8 mouse cellular contexts compared by ENCODE assay signal in genomic region chr9:78587914-78588313, GRCm38 (mm10). TPM values are rescaled to one million over a fixed set of nuclear protein-coding genes. Genes with fewer than 3 reads are reported as not detected.
DNase-seq lines count a peak whose midpoint lies in the region; ATAC-seq lines count a peak whose summit lies in the region.

TSS of gene Slc17a5 (minus strand) at chr9:78588041.

- peak within 1 kb of the TSS; percentile 84 for H3K4me3 ChIP-seq in hindbrain, embryonic 16.5 days (ENCODE audit: low read length)
- peak within 1 kb of the TSS; percentile 62 for H3K4me3 ChIP-seq in macrophage (ENCODE audit: inconsistent target)

- no peaks in the 10 kb centered on the region for H3K27me3 ChIP-seq in hindbrain, embryonic 16.5 days (replicated peaks; ENCODE audit: control insufficient read depth, insufficient read depth, low read length)

- under 1% methylated on average over 27 of the region's 27 CpGs for WGBS in hindbrain, embryonic 16.5 days
- WGBS in macrophage (ENCODE audit: missing documents) = under 1% methylated on average over 27 of the region's 27 CpGs

- peak; percentile 92 for DNase-seq in WW6 (ENCODE audit: low read depth, low spot score)
- DNase-seq in cerebellum, postnatal 4 days (ENCODE audit: low spot score in 2 of 2) = peak; percentile 79 to 91
- DNase-seq in gastrocnemius, adult 18-20 months (ENCODE audit: low spot score) = peak; percentile 92
- peak; percentile 89 to 91 for DNase-seq in left cerebral cortex, adult 18-20 months (ENCODE audit: low spot score in 2 of 2)
- peak; percentile 93 for DNase-seq in right cerebral cortex, adult 18-20 months
- DNase-seq in urinary bladder, postnatal 10 days (ENCODE audit: low spot score) = peak; percentile 59

- no peaks in the 10 kb centered on the region for H3K9me3 ChIP-seq in hindbrain, embryonic 16.5 days (ENCODE audit: control insufficient read depth, low read length)

- H3K9ac ChIP-seq in hindbrain, embryonic 16.5 days (ENCODE audit: low read depth, low read length) = peak within 1 kb of the TSS; percentile 84

- peak within 1 kb of the TSS; percentile 75 for H3K4me2 ChIP-seq in hindbrain, embryonic 16.5 days (ENCODE audit: low read length)

- H3K79me2 ChIP-seq in macrophage (ENCODE audit: inconsistent target) = peaks cover 47% of the 10 kb centered on the region

- ATAC-seq in hindbrain, embryonic 16.5 days = peak; percentile 99

- no peaks in the 10 kb centered on the region for H3K36me3 ChIP-seq in hindbrain, embryonic 16.5 days (ENCODE audit: control insufficient read depth, insufficient read depth, low read length)
- H3K36me3 ChIP-seq in macrophage (ENCODE audit: inconsistent target) = peaks cover 25% of the 10 kb centered on the region; the same call in 1 of the 2 replicates

- peak within 1 kb of the TSS; percentile 86 for H3K27ac ChIP-seq in hindbrain, embryonic 16.5 days (ENCODE audit: low read depth, low read length)
- H3K27ac ChIP-seq in macrophage = peak within 1 kb of the TSS; percentile 96

- peaks cover 5% of the 10 kb centered on the region for H3K4me1 ChIP-seq in hindbrain, embryonic 16.5 days (ENCODE audit: control insufficient read depth, insufficient read depth, low read depth, low read length)

RNA-seq across cellular contexts. Expression of gene Slc17a5, which starts in this region (rescaled TPM):
- 1 to 10 TPM; 2.8 to 3.2 TPM for total RNA-seq in gastrocnemius, adult 18-20 months (2021)
- polyA plus RNA-seq in hindbrain, embryonic 16.5 days (2015; fragmentation: Nextera tagmentation; extraction: Ambion mirVana) = 15.6 and 15.8 TPM in 2 replicates
- 10 to 100 TPM; 17.8 to 19.8 TPM for total RNA-seq in left cerebral cortex, adult 18-20 months (2021)
- 100 to 1,000 TPM in 1 of 26 experiments, 10 to 100 TPM in 25; 16.8 to 108 (median 48.4) TPM for total RNA-seq in macrophage (2018; cell fraction: chromatin; rRNA removed)
- total RNA-seq in macrophage (2018; cell fraction: cytosol; rRNA removed) = 10 to 100 TPM; 15.0 to 68.2 (median 32.7) TPM
- 100 to 1,000 TPM in 2 of 26 experiments, 10 to 100 TPM in 24; 22.2 to 122 (median 53.8) TPM for total RNA-seq in macrophage (2018; cell fraction: nucleus; rRNA removed)
- 35.7 to 56.6 TPM (median 55.8 TPM) in 3 replicates for polyA plus RNA-seq in macrophage (2018)

Comparison
In these comparisons a context has a peak if more than half of its experiments do, and no peak if none do; other contexts are left out.
1. Peak in every context shown above with its lines: DNase-seq, ATAC-seq, H3K4me3 ChIP-seq and H3K27ac ChIP-seq.
2. RNA of gene Slc17a5 (total RNA-seq): 17.8 to 19.8 TPM in left cerebral cortex, adult 18-20 months; 2.8 to 3.2 TPM in gastrocnemius, adult 18-20 months; every median in the first group is over 4 times any median in the second.